Mouse (Mus musculus) neural tube, embryonic 14.5 days (tissue): Measurements from ENCODE around the gene Coro1b. TPM values are rescaled to one million over a fixed set of nuclear protein-coding genes. Genes with fewer than 3 reads are reported as not detected.
A peak's percentile ranks its signal among the peaks of the same experiment; 100 is the strongest.

ENCODE experiments used
- ATAC-seq: fragments of 200-750 bp; cut with Nextera tagmentation; 2 replicates; pipeline ENCODE4 v1.8.0; 2017; ENCODE audit warnings: low read depth, mild to moderate bottlenecking, moderate TSS enrichment, moderate library complexity
- H3K27ac ChIP-seq: fragments of 300-500 bp; sonication (generic); 2 replicates; pipeline ENCODE4 v1.5.1; 2014; ENCODE audit warnings: low read depth, mild to moderate bottlenecking, control low read depth, low read length, moderate library complexity, mixed read lengths
- H3K27me3 ChIP-seq: fragments of 300-500 bp; sonication (generic); 2 replicates; pipeline ENCODE4 v1.6.1; 2014; ENCODE audit warnings: low read length; ENCODE audit not compliant: control insufficient read depth, insufficient read depth
- H3K36me3 ChIP-seq: fragments of 300-500 bp; sonication (generic); 2 replicates; pipeline ENCODE4 v1.6.1; 2014; ENCODE audit warnings: low read length, mixed read lengths; ENCODE audit not compliant: control insufficient read depth, insufficient read depth
- H3K4me1 ChIP-seq: fragments of 300-500 bp; sonication (generic); 2 replicates; pipeline ENCODE4 v1.6.1; 2014; ENCODE audit warnings: low read length; ENCODE audit not compliant: control insufficient read depth, insufficient read depth
- H3K4me2 ChIP-seq: fragments of 300-500 bp; sonication (generic); 2 replicates; pipeline ENCODE4 v1.6.1; 2014; ENCODE audit warnings: mild to moderate bottlenecking, low read depth, low read length, control low read depth
- H3K4me3 ChIP-seq: fragments of 300-500 bp; sonication (generic); 2 replicates; pipeline ENCODE4 v1.5.1; 2014; ENCODE audit warnings: low read depth, low read length, control low read depth, mixed read lengths
- H3K9ac ChIP-seq: fragments of 300-500 bp; sonication (generic); replicated peaks from 2 replicates; pipeline ENCODE4 v1.6.1; 2014; ENCODE audit warnings: low read depth, mild to moderate bottlenecking, control low read depth, low read length, mixed read lengths
- H3K9me3 ChIP-seq: fragments of 300-500 bp; sonication (generic); 2 replicates; pipeline ENCODE4 v1.6.1; 2016; ENCODE audit warnings: low read length; ENCODE audit not compliant: control insufficient read depth
- WGBS: fragments of 180-500 bp; shearing (Covaris S2); extraction: QIAGEN DNeasy Blood & Tissue Kit; methylation state at CpG from one replicate; pipeline ENCODE4 v1.1.7; 2014; 5-methylcytosine and 5-hydroxymethylcytosine counted together
- polyA plus RNA-seq: library from polyadenylated mRNA; unstranded; fragments of >200 nt; fragmentation: Nextera tagmentation; extraction: Ambion mirVana; gene quantifications from 2 replicates; pipeline ENCODE4 v1.2.1, GENCODE M21; 2014

Gene Coro1b
- polyA plus RNA-seq, 1 experiment from 2014 or later: 86.9 TPM

DNA sequence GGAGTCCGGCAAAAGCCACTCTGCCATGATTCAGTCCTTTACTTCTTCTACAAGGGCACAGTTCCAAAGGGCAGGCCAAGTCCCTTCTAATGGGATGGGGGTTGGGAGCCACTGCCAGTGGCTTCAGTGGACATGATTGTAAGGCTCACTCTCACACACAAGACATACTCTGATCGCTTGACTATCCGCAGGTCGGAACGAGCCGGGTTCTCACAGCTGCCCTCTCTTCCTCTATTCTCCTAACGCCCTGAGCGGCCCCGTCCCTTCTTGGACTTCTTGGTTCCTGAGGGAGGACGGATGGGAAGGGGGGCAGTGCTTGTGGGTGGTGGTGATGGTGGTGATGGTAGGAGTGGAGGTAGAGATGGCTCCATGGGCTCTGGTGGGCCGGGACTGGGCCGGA is 8.4 kb downstream of the Coro1b start:
- no peak overlapping the region for H3K27ac ChIP-seq
- H3K4me3 ChIP-seq: no peak overlapping the region
- H3K9ac ChIP-seq: no peak overlapping the region
- H3K4me1 ChIP-seq: no peaks in the 10 kb centered on the region
- H3K36me3 ChIP-seq: peaks cover 45% of the 10 kb centered on the region
- no peak overlapping the region for H3K4me2 ChIP-seq
- H3K9me3 ChIP-seq: no peaks in the 10 kb centered on the region
- WGBS: 91% methylated on average over 12 of the region's 12 CpGs
- no peak for ATAC-seq
- H3K27me3 ChIP-seq: no peaks in the 10 kb centered on the region

DNA sequence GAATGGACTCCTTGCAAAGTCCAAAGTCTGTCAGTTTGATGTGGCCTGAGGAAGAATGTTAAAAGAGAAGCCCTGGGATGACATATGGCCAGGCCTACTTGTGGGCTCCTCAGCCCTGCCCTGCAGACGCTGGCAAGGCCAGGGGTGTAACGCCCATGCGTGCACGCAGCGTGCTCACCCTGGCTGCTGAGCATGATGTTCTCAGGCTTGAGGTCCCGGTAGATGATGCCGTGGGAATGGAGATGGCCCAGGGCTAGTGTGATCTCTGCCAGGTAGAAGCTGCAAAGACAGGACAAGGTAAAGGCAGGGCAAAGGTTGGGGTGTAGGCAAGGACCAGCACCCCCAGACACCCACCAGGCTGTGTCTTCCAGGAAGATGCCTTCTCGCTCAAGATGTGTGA is 10.6 kb downstream of the Coro1b start:
- Histone ChIP-seq H3K27me3 (no peaks in the 10 kb centered on the region), H3K9me3 (no peaks in the 10 kb centered on the region), H3K4me3 (no peak overlapping the region), H3K9ac (no peak overlapping the region), H3K4me2 (no peak overlapping the region), H3K4me1 (peaks cover 10% of the 10 kb centered on the region), H3K36me3 (peaks cover 45% of the 10 kb centered on the region), H3K27ac (no peak overlapping the region)
- no peak for ATAC-seq
- 94% methylated on average over 8 of the region's 8 CpGs for WGBS

DNA sequence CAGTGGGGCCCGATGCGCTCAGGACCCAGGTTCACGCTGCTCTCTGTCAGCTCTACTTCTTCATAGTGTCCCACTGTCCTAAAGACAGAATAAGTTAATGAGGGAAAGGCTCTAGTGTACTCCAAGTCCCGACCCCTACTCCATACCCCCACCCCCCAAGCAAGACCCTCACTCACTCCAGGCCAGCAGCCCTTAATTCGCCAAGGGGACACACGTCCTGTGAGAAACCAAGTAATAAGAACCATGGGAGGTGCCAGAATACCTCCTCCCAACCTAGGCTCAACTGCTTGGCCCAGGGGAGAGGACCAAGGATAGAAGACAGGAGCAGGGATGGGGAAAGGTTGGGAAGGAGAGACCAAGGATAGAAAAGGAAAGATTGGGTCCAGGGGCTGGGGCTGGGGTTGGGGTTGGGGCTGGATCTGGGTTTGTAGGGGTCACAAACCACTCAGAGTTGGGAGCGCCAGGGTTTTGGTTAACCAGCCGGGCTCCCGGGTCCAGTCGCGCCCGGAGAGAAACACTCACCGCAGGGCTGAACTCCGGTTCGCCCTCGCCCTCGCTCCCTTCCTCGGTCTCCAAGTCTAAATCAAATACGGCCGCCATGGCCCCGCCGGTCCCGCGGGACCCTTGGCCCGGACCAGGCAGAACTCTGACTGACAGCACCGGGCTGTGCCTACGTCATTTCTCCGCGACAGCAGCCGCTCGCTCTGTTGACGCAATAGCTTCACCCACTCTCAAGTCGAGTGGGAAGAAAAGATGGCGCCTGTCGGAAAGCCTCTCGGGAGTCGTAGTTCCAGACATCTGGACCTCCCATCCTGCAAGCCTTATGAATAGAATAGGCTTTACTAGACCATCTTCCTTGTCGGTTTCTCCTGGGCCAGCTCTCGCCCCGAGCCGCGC is 14.5 kb downstream of the Coro1b start, which contains the start of gene Rps6kb2:
Gene Rps6kb2 (minus strand): TSS at position 709 of the 897 bp plus-strand sequence.
- H3K36me3 ChIP-seq: peaks cover 24% of the 10 kb centered on the region
- H3K4me2 ChIP-seq: peak within 1 kb of the TSS; percentile 63
- 7% methylated on average over 41 of the region's 42 CpGs for WGBS
- peak within 1 kb of the TSS; percentile 54 for H3K9ac ChIP-seq
- no peaks in the 10 kb centered on the region for H3K9me3 ChIP-seq
- peak within 1 kb of the TSS; percentile 56 for H3K4me3 ChIP-seq
- peak; percentile 87 for ATAC-seq
- peaks cover 10% of the 10 kb centered on the region for H3K4me1 ChIP-seq
- peak within 1 kb of the TSS; percentile 90 for H3K27ac ChIP-seq
- no peaks in the 10 kb centered on the region for H3K27me3 ChIP-seq

DNA sequence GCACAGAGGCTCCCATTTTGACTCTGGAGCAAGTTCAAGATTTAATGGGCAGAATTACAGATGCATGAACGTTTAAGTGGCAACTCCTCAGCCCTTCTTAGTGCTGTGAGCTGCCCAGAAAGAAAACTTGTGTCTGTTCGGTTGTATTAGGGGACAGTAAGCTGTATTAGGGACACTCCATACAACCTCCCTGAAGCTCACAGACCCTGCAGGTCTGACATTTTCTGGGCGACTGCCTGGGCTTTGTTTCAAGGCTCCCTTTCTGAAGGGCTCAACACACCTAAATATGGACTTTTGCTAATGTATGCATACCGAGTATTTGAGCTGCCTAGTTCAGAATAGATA is 15.1 kb downstream of the Coro1b start:
- Histone ChIP-seq H3K4me1 (peaks cover 10% of the 10 kb centered on the region), H3K9ac (peak overlapping the region; percentile 54; the same call in 1 of the 2 replicates), H3K4me2 (peak overlapping the region; percentile 63), H3K36me3 (peaks cover 18% of the 10 kb centered on the region), H3K27me3 (no peaks in the 10 kb centered on the region), H3K9me3 (no peaks in the 10 kb centered on the region), H3K4me3 (peak overlapping the region; percentile 56), H3K27ac (peak overlapping the region; percentile 90)
- peak; percentile 8; the same call in 1 of the 2 replicates for ATAC-seq
- 35% methylated on average over 4 of the region's 4 CpGs for WGBS

DNA sequence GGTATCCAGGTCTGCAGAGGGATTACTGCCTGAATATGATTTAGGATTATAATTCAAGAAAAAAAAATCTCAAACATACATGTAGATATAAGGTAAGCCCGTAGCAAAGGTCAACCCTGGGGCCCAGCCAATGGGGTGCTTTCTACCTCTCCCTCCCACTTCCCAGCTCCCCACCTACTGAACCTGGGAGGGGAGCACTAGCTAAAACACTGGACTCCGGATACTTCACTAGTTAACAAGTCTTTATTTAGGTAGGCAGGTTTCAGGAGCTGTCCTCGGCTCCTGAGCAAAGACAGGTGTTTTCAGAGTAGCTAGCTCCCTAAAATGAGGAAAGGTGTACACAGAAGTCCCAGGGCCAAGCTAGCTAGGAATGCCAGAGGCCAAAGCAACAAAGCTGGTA is 15.7 kb downstream of the Coro1b start:
- Histone ChIP-seq H3K4me3 (no peak overlapping the region), H3K4me1 (peaks cover 10% of the 10 kb centered on the region), H3K27me3 (no peaks in the 10 kb centered on the region), H3K9me3 (no peaks in the 10 kb centered on the region), H3K9ac (no peak overlapping the region), H3K27ac (no peak overlapping the region), H3K36me3 (peaks cover 12% of the 10 kb centered on the region), H3K4me2 (no peak overlapping the region)
- ATAC-seq: no peak
- 83% methylated on average over 3 of the region's 3 CpGs for WGBS

DNA sequence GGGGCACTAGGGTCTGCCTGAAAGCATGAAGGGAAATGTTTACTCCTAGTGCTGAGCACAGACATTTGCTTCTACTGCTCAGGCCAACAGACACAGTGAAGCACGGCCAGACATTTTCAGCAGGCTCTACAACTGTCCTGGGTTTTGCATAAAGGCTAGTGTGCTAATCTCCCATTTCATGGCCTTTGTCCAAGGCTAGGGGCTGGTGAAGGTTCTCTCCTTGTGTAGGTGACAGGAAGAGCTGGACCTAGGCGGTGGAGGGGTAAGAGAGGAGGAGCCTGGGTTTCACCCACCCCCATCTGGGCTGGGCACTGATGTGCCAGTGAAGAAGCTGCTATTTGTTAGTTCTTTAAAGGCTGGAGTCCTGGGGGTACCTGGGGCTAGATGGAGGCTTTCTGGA is 16.3 kb downstream of the Coro1b start:
- no peak overlapping the region for H3K4me3 ChIP-seq
- ATAC-seq: no peak
- H3K4me2 ChIP-seq: no peak overlapping the region
- no peak overlapping the region for H3K27ac ChIP-seq
- H3K4me1 ChIP-seq: peaks cover 10% of the 10 kb centered on the region
- 81% methylated on average over 2 of the region's 2 CpGs for WGBS
- H3K9ac ChIP-seq: no peak overlapping the region
- H3K27me3 ChIP-seq: no peaks in the 10 kb centered on the region
- H3K9me3 ChIP-seq: no peaks in the 10 kb centered on the region
- peaks cover 8% of the 10 kb centered on the region; the same call in 1 of the 2 replicates for H3K36me3 ChIP-seq

DNA sequence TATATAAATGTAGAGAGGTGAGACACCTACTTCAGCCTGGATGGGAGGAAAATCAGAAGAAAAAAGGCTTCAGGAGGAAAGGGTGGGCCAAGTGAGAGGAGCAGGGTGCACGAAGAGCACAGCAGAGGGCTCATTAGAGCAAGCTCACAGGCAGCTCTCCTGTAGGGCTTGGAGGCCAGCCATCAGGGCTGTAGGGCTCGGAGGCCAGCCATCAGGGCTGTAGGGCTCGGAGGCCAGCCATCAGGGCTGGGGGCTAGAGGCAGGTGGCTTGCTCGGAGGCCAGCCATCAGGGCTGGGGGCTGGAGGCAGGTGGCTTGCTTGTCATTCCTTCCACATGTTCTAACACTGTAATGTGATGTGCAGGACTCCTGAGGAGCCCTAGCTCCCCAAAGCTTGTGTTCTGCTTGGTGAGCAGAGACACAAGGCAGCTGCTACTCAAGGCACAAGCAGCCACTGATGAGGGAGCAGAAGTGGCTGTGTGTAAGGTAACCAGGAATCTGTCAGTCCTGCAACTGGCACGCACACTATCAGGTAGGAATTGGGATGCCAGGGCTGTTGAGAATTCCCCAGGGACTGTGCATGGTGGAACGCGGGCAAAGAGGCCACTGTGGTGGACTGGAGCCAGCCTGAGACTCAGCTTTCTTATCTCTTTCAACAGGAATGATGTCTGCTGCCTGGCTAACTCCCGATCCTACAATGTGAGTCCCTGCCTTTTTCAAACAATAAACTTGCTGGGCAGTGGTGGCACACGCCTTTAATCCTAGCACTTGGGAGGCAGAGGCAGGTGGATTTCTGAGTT is 18.5 kb downstream of the Coro1b start:
- WGBS: 80% methylated on average over 9 of the region's 9 CpGs
- Histone ChIP-seq H3K9me3 (no peaks in the 10 kb centered on the region), H3K4me1 (peaks cover 16% of the 10 kb centered on the region), H3K27me3 (no peaks in the 10 kb centered on the region), H3K9ac (no peak overlapping the region), H3K4me3 (no peak overlapping the region), H3K36me3 (no peaks in the 10 kb centered on the region), H3K27ac (no peak overlapping the region), H3K4me2 (no peak overlapping the region)
- no peak for ATAC-seq

DNA sequence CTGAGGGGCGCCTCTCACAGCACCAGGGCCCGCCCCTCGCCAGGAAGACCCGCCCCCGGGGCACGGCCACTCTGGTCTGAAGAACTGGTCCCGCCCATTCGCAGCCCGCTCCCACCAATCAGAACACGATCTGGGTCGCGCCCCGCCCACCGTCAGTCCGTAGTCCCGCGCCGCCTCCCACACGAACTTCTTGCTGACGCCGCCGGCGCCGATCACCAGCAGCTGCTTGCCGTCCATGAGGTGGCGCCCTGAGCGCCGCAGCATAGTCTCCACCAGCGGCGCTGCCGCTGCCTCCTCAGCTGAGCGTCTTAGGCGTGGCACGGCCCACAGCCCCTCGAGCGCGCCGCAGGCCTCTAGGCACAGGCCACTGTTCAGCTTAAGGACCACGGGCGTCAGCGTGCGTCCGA is 21.0 kb downstream of the Coro1b start:
- WGBS: under 1% methylated on average over 43 of the region's 43 CpGs
- H3K9me3 ChIP-seq: no peaks in the 10 kb centered on the region
- H3K36me3 ChIP-seq: no peaks in the 10 kb centered on the region
- H3K4me2 ChIP-seq: peak overlapping the region; percentile 82
- peak overlapping the region; percentile 39 for H3K4me3 ChIP-seq
- H3K9ac ChIP-seq: peak overlapping the region; percentile 76
- peak overlapping the region; percentile 93 for H3K27ac ChIP-seq
- peaks cover 6% of the 10 kb centered on the region; the same call in 1 of the 2 replicates for H3K4me1 ChIP-seq
- no peaks in the 10 kb centered on the region for H3K27me3 ChIP-seq
- ATAC-seq: peak; percentile 94

DNA sequence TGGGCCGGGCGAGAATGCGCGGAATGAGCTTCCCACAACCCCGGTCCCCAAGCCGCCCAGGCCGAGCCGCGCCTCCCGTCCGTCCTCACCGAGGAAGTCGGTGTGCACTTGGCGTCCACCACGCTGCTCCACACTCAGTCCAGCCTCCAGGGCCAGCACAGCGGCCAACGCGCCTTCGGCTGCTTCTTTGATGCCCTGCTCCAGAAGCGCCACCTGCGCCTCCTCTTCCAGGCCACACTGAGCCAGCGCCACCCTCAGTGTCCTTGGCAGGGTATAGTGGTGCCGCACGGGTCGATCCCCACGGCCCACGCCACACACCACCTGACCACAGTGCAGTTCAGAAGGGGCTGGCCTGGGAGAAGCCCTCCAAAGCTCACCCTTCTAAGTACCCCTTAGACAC is 21.4 kb downstream of the Coro1b start:
- peak; percentile 48 for ATAC-seq
- Histone ChIP-seq H3K9me3 (no peaks in the 10 kb centered on the region), H3K9ac (peak overlapping the region; percentile 76), H3K4me1 (peaks cover 6% of the 10 kb centered on the region; the same call in 1 of the 2 replicates), H3K4me3 (peak overlapping the region; percentile 39), H3K36me3 (no peaks in the 10 kb centered on the region), H3K4me2 (peak overlapping the region; percentile 82), H3K27ac (peak overlapping the region; percentile 93), H3K27me3 (no peaks in the 10 kb centered on the region)
- WGBS: 5% methylated on average over 27 of the region's 27 CpGs
